Mouse (Mus musculus): Measurements from ENCODE around the gene Cdh10. TPM values are rescaled to one million over a fixed set of nuclear protein-coding genes. Genes with fewer than 3 reads are reported as not detected.

The Cdh10 gene
- total RNA-seq (2021): not detected

DNA sequence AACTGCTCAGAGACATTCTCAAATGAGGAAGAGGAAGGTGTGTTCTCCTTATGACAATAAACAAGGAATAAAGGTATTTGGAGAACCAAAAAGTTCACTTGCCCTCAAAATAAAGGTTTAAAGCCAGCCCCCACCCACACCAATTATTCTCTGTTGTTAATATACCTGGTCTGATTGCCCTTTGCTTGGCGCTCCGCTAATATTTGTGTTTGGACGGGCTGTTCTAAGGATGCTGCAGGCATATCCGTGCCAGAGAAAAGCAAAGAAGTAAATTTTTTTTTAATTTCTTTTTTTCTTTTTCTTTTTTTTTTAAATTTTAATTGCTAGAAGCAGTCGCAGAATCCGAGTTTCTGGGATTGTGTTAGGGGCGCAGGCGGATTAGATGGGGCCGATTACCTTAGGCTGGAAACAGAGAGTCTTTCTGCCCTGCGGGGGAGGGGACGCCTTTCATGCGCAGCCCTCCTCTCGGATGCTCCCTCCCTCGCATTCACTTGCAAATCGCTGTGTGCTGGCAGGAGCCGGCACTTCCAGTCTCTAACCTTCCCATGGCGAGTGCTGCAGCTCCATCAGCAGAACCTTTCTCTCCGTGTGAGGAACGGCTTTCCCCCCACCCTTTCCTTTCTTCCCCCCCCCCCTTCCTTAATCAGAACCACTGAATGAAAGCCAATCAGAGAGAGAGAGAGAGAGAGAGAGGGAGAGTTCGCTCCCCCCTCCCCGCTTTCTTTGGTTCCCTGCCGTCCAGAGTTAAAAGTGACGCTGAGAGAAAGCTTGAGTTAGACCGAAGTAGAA, at the start of gene Cdh10:
Gene Cdh10, plus strand, starts transcription at position 763 of the 789 bp plus-strand sequence.
- intact Hi-C loops (cut with DNase I): no loop called here
- no peak for DNase-seq

DNA sequence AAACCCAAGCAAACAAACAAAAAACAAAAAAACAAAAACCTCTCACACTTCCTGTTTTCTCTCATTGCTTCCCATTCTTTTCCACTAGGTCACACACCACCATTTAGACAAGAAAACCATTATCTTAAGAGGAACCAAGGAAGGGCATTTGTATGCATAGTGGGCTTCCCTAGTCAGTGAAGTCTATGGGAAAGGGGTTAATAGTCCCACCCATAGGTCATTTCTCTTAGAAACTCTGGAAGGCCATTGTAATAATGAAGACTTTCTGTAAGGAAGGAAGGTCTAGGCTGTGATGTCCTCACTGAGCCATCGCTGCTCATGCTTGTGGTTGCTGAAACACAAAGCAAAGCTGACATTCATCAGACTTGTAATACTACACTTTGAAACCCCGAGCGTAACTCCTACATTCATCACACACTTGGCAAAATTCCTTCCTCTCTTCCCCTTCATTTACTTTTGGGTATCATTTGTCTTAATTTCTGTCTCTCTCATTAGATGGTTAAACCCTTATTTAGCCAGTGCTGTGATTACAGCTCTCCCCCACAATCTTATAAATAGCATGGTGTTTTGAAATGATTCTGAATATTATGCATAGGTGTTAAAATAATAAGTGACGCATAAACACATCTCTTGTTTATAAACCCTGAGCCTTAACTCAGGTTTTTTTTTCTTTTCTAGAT, 9.5 kb upstream of the Cdh10 start:
- DNase-seq: no peak
- intact Hi-C loops (cut with DNase I): no loop called here

DNA sequence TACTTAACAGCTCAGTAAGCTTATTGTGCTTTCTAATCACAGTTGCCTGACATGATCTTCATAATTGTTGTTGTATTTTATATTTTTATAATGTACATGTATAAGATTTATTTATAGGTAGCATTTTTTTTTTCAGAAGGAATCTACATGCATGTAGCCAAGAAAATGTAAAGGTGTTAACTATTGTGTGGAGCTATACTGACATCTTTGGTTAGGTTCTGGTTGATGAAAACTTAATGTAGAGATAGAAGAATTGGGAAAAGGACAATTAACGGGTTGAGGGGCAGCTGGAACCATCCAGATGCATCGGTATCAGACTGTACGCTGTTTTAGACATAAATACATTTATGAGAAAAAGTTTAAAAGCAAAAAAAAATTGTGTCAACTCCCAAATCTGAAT, 1.0 kb upstream of the Cdh10 start:
- DNase-seq: no peak
- intact Hi-C loops (cut with DNase I): no loop called here

DNA sequence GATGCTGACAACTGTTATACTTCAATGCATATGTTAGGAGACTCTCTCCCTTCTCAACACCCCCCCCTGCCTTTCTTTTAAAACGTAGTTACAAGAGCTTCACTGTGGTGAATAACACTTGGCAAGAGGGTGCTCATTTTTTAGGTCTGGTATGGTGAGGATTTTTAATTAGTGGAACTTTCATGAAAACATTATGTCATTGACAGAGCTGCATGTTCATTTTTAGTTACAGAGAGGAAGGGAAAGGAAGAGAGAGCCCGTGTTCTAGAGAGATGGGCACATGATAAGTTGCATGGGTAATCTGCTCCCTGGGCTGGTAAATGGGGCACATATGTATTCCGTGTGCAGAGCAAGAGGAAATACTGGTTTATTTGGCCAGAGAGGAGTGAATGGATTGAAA, 1.5 kb downstream of the Cdh10 start:
- no peak for DNase-seq
- intact Hi-C loops (cut with DNase I): loop anchor here (2.0 kb wide), 1 partner anchor 457 kb away; no protein-coding TSS in a partner anchor

DNA sequence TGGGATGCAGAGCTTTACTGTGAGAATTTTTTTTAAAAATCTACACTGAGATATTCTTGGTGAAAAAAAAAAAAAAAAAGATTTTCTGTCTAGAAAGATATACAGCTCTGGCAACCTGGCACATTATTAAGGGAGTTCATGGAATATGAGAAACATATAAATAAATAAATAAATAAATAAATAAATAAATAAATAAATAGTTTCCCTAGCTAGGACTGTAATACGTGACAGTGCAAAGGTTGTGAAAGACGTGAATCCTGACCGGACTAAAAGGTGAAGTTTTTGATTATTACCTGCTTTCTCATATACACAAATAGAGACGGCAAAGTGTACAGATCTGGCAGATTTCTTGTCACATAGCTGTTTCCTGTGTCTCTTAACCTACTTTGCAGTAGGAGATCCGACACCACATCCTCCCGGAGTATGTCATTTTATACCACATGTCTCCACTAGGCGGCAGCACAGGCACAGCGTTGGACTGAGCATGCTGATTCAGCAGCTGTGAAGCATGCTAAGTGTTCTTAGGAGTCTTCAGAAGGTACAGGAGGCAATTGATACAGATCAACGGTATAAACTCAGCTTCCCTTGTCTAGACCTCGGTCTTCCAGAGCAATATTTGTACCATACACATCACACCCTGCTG, 2.5 kb downstream of the Cdh10 start:
- peak; percentile 60 to 75 for DNase-seq
- intact Hi-C loops (cut with DNase I): loop anchor here (2.0 kb wide), 1 partner anchor 456 kb away; no protein-coding TSS in a partner anchor

DNA sequence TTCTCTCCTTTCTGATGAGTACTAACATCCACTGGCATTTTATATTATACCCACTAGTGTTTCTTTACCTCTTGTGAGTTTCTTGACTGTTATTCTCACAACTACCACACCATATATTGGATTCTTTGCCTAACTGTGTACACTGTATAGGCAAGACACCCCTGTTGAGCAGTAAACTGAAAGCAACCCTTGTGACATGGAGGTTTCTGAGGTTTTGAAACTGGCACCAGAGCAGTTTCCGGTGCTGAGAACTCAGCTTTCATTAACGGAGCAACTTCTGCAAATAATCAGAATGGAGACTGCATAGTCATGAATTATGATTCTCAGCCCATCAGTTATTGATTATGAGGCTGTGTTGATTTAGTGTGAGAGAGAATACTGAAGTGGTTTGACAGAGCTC, 4.7 kb downstream of the Cdh10 start:
- no peak for DNase-seq
- intact Hi-C loops (cut with DNase I): no loop called here

DNA sequence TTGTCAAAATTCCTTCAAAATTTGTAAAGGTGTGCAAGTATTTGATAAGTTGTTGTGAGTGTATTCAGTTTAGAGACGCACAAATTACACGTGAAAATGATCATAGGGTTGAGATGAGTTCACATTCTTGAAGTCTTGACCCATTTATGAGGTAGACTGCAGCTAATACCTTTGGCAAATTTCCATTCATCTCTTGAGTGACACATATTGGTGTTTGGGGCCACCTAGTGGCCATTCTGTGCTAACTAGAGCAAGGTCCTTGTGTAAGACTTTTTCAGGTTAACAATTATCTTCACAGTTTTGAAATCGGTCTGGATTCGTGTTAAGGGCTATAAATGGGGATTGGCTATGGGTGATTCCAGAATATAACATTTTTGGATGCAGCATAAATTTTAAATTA, 13.5 kb downstream of the Cdh10 start:
- intact Hi-C loops (cut with DNase I): no loop called here
- DNase-seq: no peak

DNA sequence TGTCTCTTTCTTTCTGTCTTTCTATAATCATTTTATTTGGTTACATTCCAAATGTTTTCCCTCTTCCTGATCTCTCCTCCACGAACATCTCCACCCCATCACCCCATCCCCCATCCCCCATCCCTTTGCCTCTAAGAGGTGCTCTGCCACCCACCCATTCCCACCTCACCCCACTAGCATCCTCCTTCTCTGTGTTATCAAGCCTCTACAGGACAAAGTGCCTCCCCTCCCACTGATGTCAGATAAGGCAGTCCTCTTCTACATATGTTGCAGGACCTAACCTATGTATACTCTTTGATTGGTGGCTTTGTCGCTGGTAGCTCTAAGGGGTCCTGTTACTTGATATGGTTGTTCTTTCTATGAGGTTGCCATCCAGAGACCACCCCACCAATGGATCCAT, 23.0 kb downstream of the Cdh10 start:
- DNase-seq: no peak
- intact Hi-C loops (cut with DNase I): no loop called here

DNA sequence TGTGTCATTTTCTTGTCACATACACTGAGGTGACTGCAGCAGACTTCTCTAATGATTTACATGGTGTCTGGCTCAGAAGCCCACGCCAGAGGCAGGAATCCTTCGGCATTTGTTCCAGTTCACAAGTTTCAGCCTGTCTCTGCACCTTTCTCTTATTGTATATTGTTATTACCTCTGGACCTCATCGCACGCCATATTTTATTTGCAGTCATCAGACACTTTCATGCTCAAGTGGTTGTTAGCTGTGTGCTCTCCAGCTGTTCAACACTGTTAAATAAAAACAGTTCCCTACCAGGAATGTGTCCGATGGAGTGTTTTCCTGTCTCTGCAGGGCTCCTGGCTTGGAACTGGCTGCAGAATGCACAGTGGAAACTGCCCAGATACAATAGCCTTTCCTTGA, 26.1 kb downstream of the Cdh10 start:
- intact Hi-C loops (cut with DNase I): no loop called here
- no peak for DNase-seq

DNA sequence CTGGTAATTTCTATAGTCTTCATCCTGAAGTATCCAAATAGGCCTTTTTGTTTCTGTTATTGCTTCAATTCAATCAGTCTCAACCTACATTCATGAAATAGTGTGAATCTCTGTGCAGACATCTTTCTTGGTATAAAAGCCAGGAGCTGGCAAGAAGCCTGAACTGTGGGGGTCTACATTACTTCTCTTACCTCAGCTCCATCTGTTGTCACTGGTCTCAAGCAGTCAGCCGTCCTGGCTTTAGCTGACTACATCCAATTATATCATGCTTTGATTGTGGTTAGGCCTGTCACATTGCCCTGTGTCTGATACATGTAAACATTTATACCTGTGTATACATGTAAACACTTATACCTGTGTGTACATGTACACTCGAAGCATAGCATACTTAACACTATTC, 31.8 kb downstream of the Cdh10 start:
- intact Hi-C loops (cut with DNase I): no loop called here
- DNase-seq: no peak

DNA sequence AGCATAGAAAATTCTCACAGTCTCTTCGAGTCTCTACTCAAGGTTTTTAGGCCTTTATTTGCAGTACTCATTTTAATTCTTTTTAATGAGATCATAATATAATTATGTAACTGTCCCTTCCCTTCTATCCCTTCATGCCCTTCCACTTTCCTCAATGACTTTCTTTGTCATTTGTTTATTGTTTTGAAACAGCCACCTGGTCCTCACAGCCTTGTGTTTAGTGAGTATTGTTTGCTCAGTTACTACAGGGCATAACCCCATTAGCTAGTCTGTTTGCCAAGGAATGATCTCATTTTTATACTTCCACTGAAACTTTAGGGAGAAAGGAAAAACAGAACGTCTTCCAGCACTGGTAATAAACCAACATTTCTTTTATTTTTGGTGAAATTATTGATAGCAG, 39.4 kb downstream of the Cdh10 start:
- intact Hi-C loops (cut with DNase I): no loop called here
- no peak for DNase-seq

DNA sequence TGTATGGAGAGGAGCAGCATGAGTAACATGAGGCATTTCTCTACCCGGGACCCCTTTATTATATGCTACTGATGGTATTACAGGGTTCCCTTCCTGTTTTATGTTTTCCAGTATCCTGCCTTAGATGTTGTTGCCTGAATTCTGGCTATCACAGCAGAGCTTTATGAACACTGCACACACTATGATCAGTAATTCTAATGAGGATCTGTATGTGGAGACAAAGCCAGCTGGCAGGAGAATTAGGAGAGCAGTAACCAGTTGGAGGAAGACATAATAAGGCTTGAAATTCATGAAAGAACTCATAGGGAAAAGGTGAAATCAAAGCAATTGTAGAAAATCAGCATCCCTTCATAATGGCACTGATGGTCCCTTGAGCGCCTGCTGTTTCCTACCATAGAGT, 51.1 kb downstream of the Cdh10 start:
- DNase-seq: no peak
- intact Hi-C loops (cut with DNase I): no loop called here

DNA sequence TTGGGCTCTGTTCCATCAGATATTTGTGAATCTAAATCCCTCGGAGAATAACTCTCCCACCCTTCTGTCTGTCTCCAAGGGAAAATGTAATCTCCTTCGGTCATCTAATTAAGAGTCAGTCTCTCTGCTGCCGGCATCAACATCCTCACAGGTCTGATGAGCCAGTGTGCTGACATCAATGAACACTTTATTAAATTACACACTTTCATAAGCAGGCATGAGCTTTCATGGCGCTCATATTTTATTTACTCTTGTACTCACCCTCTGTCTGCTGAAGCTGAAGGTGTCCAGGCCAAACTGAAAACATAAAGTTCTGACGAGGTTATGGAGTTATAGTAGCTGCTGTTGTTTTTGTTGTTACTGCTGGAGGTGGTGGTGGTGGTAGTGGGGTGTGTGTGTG, 62.7 kb downstream of the Cdh10 start:
- intact Hi-C loops (cut with DNase I): no loop called here
- no peak for DNase-seq

DNA sequence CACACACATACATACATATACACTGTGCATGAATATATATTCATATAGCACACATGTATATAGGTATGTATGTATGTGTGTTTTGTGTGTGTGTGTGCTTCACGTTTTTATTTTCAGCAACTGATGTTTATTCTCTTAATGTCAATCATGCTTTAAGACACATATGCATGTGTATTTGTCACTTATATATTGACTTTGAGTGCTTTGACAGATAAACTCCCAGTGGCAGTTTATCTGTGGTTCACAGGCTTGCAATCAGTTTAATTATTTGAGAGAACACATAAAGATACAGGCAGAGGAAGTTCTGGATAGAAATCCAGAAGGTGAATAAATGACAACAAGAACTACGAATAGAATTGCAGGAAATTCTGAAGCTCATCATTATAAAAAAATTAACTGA, 67.9 kb downstream of the Cdh10 start:
- DNase-seq: no peak
- intact Hi-C loops (cut with DNase I): no loop called here

DNA sequence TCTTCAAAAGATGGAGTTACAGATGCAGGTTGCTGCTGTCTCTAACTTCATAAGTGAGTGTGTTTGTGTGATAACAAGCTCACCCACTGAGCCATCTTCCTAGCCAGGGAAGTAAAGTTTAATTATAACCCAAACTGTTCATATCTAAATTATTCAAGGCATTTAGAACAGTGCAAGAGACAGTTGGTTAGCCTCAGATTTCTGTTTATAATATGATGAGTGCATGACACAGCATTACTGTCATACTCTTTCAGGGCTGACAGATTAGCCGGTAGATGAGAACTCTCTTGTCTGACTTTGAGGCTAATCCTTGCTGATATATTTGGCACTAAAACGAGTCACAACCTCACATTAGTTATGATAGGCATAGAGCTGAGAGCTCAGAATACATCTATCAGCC, 70.2 kb downstream of the Cdh10 start:
- no peak for DNase-seq
- intact Hi-C loops (cut with DNase I): no loop called here

DNA sequence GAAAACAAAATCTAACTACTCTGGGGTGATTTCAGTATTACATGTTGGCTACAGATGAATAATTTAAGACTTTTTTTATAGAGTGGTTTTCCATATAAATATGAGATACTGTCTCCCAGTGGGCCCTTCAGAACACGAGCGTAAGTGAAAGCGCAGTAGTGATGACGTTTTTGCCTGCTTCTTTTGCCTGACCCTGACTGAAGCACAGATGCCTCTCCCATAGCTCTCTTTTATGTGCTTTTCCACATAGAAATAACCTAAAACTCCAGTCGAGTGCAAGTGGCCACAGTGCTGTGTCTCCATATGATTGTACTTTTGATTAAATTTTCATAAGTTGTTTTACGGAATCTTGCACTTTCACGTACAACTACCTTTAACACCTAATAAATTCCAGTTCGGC, 71.6 kb downstream of the Cdh10 start:
- DNase-seq: no peak
- intact Hi-C loops (cut with DNase I): no loop called here

DNA sequence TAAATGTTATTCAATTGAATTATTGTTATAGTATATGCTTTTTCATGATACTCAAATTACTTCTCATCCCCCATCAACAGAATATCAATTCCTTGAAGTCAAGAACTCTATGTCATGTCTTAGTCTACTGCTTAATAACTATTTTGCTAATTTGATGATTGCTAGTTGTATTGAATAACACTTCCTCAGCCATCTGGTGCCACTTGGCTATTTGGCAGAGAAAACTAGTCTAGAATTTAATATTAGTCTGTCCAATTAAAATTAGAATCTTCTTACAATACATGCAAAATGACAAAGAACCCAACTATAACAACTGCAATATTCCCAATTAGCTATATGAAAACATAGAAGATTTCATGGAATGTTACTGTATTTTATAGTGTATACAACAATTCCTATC, 82.0 kb downstream of the Cdh10 start:
- DNase-seq: no peak
- intact Hi-C loops (cut with DNase I): no loop called here

DNA sequence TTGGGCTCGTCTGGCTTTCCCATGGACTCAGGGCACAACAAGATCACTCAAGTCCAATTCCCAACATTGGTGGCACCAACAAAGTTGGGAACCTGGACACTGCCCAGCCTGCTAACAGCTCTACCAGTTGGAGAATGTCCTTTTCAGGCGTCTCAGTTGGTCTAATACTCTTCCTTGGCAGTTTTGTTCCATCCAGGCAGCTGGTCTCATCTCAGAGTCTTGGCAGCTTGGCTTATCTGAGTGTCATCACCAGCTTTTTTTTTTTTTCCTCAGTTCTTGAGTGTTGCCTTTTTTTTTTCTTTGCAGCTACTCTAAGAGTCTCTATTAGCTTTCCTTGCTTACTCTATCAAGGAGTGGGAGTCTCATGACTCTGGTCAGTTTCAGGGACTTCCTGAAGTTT, 85.4 kb downstream of the Cdh10 start:
- intact Hi-C loops (cut with DNase I): no loop called here
- DNase-seq: no peak

DNA sequence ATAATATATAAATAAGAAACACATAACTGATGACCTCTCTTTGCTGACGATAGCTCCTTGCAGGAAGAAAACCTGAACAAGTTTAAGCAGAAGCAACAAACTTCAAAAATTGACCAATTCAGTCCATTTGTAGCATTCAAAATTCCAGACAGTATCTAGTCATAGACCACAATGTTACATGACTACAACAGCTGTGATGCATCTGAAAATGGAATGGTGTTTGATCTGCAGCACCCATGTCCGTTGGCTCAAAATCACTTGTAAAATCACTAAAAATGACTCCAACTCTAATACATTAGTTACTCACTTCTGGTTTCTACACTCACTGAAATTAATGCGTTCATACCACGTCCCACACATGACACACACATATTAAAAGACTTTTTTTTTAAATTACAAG, 91.9 kb downstream of the Cdh10 start:
- intact Hi-C loops (cut with DNase I): no loop called here

DNA sequence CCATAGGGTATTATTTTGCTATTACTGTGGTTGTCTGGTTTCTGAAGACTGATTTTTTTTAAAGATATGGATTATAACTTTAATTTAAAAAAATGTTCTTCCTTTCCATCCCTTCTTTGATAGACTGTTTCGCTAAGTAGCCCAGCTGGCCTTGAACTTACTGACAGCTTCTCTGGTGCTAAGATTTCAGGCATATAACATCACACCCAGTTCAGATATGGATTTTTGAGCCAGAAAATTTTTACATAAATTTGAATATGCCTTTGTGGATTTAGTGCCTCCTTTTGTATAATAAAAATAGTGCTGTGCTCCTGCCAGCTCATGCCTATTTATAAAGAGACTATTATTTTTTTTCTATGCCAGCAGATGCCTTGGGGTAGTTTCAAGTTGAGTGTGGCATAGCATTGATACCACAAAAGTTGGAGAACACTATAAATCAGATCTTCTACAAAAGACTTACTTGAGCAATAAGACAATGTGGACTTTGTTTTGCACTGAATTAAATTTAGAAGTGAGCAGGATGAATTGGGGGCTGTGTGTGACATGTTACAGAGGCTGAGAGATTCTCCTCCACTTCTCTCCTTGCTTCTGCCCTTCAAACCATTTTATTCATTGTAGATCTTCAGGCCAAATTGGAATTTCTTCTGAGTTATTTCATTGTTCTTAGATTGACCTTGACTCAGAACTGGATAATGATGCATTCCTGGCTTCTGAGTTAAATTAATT, 106.8 kb downstream of the Cdh10 start:
- no peak for DNase-seq
- intact Hi-C loops (cut with DNase I): no loop called here

More for the DNA sequence above, 91.9 kb downstream of the Cdh10 start:
- DNase-seq: no peak

DNA sequence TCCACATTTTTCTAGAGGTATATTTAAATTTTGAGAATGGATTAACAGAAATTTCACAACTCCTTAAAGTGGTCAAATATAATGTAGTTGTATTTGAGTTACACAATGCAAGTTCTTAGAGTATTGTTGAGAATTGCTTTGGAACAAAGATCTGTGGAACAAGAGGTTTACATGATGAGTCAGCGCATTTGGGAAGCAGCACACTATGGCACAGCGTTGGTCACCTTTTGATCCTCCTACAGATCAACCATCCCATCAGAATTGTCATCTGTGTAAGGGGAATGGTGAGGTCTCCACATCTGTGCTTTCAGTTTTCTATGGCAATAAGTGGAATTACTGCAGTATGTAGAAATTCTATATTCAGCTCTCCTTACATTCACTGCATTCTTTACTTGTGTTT, 108.2 kb downstream of the Cdh10 start:
- intact Hi-C loops (cut with DNase I): no loop called here

More for the DNA sequence above, 108.2 kb downstream of the Cdh10 start:
- DNase-seq: no peak
